Mouse (Mus musculus) neural tube, embryonic 13.5 days (tissue): ENCODE measurements around the gene Trak1. TPM values are rescaled to one million over a fixed set of nuclear protein-coding genes. Genes with fewer than 3 reads are reported as not detected.
"Not testable (repeated sequence)": the region's sequence is repeated elsewhere in the genome, so short reads cannot be mapped to it uniquely, and the experiment has no call there.

Source experiments
- ATAC-seq: fragments of 200-750 bp; cut with Nextera tagmentation; 2 replicates; pipeline ENCODE4 v1.8.0; 2017; ENCODE audit warnings: low read depth, mild to moderate bottlenecking, moderate TSS enrichment, moderate library complexity
- H3K27ac ChIP-seq: fragments of 300-500 bp; sonication (generic); replicated peaks from 2 replicates; pipeline ENCODE4 v1.5.1; 2015; ENCODE audit warnings: moderate library complexity, mild to moderate bottlenecking, inconsistent platforms
- H3K27me3 ChIP-seq: fragments of 300-500 bp; sonication (generic); 2 replicates; pipeline ENCODE4 v1.6.1; 2015; ENCODE audit warnings: mild to moderate bottlenecking, inconsistent platforms
- H3K36me3 ChIP-seq: fragments of 300-500 bp; sonication (generic); 2 replicates; pipeline ENCODE4 v1.6.1; 2015; ENCODE audit warnings: mild to moderate bottlenecking, inconsistent platforms
- H3K4me1 ChIP-seq: fragments of 300-500 bp; sonication (generic); replicated peaks from 2 replicates; pipeline ENCODE4 v1.6.1; 2015; ENCODE audit warnings: inconsistent platforms
- H3K4me2 ChIP-seq: fragments of 300-500 bp; sonication (generic); 2 replicates; pipeline ENCODE4 v1.6.1; 2015; ENCODE audit warnings: inconsistent platforms, mild to moderate bottlenecking, moderate library complexity
- H3K4me3 ChIP-seq: fragments of 300-500 bp; sonication (generic); 2 replicates; pipeline ENCODE4 v1.5.1; 2015; ENCODE audit warnings: mild to moderate bottlenecking, inconsistent platforms
- H3K9ac ChIP-seq: fragments of 300-500 bp; sonication (generic); 2 replicates; pipeline ENCODE4 v1.6.1; 2015; ENCODE audit warnings: moderate library complexity, mild to moderate bottlenecking, inconsistent platforms
- H3K9me3 ChIP-seq: fragments of 300-500 bp; sonication (generic); 2 replicates; pipeline ENCODE4 v1.6.1; 2016; ENCODE audit warnings: inconsistent platforms
- WGBS: fragments of 180-500 bp; shearing (Covaris S2); methylation state at CpG from one replicate; pipeline ENCODE4 v1.1.7; 2015; 5-methylcytosine and 5-hydroxymethylcytosine counted together
- polyA plus RNA-seq: library from polyadenylated mRNA; unstranded; fragments of >200 nt; fragmentation: Nextera tagmentation; extraction: Ambion mirVana; gene quantifications from 2 replicates; pipeline ENCODE4 v1.2.1, GENCODE M21; 2015

Trak1 gene
- polyA plus RNA-seq, 1 experiment from 2014 or later = 44.3 TPM

- Histone ChIP-seq H3K4me1 (peaks cover 84% of the 10 kb centered on the region), H3K4me2 (peak overlapping the region; percentile 56)
- ATAC-seq = peak; percentile 15; the same call in 1 of the 2 replicates
Observed at GRCm38 (mm10) chr9:121312237-121312891, 15.1 kb downstream of the Trak1 start.

DNA sequence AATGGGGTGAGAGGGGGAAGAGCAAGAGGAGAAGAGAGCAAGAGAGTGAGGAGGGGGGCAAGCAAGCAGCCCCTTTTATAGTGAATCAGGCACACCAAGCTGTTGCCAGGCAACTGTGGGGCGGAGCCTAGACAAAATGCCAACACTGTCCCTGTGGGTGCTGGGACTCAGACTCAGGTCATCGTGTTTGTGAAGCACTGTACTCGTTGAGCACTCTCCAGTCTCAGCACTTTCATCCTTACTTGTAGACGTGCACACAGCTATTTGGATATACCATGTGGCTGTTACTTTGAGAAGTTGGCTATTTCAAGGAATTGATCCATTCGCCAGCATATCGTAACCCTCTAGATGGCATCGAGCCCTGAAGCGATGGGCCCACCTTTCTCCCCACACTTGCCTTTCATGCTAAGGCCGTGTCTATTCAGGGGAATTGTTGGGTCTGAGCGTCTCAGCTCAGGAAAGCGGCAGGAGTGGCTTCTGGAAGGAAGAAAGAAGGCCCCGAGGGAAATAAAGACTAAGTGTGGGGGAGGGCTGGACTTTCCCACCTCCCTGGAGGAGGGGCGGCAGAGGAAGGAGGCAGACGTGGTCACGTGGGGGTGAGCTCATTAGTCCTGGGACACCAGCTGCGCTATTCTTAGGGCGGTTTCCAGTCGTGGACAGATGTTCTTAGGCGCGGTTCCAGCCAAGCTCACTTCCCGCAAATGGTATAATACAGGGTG, 16.5 kb downstream of the Trak1 start:
- ATAC-seq = peak; percentile 66
- under 1% methylated on average over 21 of the region's 21 CpGs for WGBS
- H3K4me1 ChIP-seq = peaks cover 85% of the 10 kb centered on the region

More at GRCm38 (mm10) chr9:121312237-121312891, 15.1 kb downstream of the Trak1 start:
- Histone ChIP-seq H3K27me3 (no peaks in the 10 kb centered on the region), H3K9ac (peak overlapping the region; percentile 65; the same call in 1 of the 2 replicates), H3K27ac (peak overlapping the region; percentile 96), H3K36me3 (no peaks in the 10 kb centered on the region), H3K4me3 (no peak overlapping the region), H3K9me3 (no peaks in the 10 kb centered on the region)
- 21% methylated on average over 10 of the region's 10 CpGs for WGBS

GRCm38 (mm10) chr9:121314541-121315152, 17.3 kb downstream of the Trak1 start:
- Histone ChIP-seq H3K4me1 (peaks cover 85% of the 10 kb centered on the region), H3K27ac (peak overlapping the region; percentile 96), H3K4me2 (peak overlapping the region; percentile 56), H3K9ac (peak overlapping the region; percentile 65), H3K4me3 (peak overlapping the region; percentile 28), H3K36me3 (peaks cover 9% of the 10 kb centered on the region), H3K9me3 (no peaks in the 10 kb centered on the region), H3K27me3 (no peaks in the 10 kb centered on the region)
- 8% methylated on average over 14 of the region's 14 CpGs for WGBS
- ATAC-seq = 0 out of 2 replicates have a peak, but pooled peaks have one; percentile 10

More for the DNA sequence above, 16.5 kb downstream of the Trak1 start:
- H3K9ac ChIP-seq = peak overlapping the region; percentile 65
- peaks cover 9% of the 10 kb centered on the region for H3K36me3 ChIP-seq
- H3K4me3 ChIP-seq = peak overlapping the region; percentile 28
- peak overlapping the region; percentile 96 for H3K27ac ChIP-seq
- no peaks in the 10 kb centered on the region for H3K9me3 ChIP-seq
- peak overlapping the region; percentile 56 for H3K4me2 ChIP-seq
- no peaks in the 10 kb centered on the region for H3K27me3 ChIP-seq

DNA sequence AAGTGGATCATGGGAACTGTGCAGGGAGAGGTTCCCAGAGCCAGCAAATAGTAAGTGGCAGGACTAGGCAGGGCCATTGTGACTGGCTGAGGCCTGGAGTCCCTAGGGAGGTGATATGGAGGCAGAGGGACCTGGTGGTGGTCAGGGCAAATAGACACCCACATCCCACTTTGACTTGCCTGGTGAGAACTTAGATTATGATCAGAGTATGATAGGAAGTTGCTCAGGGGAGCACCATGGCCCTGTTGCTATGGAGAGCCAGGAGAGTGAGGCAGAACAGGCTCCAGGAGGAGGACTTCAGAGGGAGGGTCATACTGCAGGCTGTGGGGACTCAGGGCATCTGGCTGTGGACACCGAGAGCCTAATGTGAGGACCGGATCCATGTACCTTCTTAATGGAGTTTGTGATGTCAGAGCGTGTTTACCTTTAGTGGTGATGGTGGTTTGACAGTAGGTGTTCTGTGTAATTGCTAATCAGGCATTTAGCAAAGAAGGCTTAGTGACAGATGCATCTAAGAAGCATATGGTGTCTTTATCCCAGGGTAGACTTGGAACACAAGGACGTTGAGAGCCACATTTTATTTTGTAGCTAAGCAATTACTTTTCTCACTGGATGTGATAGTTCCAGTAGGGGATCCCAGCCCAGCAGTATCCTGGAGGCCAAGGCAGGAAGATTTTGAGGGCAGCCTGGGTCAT, 18.7 kb downstream of the Trak1 start:
- Histone ChIP-seq H3K9me3 (no peaks in the 10 kb centered on the region), H3K9ac (no peak overlapping the region), H3K27me3 (no peaks in the 10 kb centered on the region), H3K4me1 (peaks cover 83% of the 10 kb centered on the region), H3K4me2 (no peak overlapping the region), H3K27ac (peak overlapping the region; percentile 96), H3K4me3 (no peak overlapping the region), H3K36me3 (peaks cover 9% of the 10 kb centered on the region)
- 71% methylated on average over 4 of the region's 4 CpGs for WGBS
- no peak for ATAC-seq

DNA sequence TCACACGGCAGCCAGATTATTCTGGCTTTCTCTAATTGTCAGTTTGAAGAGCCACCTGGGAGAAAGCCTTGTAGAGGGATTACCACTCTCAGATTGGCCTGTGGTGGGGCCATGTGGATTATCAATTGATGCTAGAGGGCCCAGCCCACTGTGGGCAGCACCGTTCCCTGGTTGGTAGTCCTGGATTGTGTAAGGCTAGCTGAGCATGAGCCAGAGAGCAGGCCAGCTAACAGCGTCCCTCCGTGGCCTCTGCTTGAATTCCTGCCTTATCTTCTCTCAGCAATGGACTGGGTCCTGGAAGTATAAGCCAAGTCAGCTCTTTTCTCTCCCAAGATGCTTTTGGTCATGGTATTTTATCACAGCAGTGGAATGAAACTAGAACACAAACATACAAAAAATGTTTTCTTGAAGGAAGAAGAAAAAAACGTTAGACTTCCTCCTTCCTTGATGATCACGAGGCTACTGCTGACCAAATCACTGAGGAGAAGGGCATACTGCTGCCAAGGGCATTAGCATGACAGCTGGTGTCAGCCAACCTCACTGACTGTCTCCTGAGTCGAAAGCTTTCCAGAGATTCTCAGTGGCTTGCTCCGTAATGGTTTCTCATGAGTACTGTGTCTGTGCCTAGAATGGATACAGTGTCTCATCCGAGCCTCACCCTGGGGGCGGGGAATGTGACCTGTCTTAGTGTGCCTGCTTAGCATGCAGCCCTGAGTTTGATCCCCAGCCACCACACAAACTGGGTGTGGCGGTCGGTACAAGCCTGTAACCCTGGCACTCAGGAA, 19.5 kb downstream of the Trak1 start:
- H3K4me2 ChIP-seq = no peak overlapping the region
- no peaks in the 10 kb centered on the region for H3K27me3 ChIP-seq
- peak overlapping the region; percentile 96 for H3K27ac ChIP-seq
- H3K36me3 ChIP-seq = peaks cover 9% of the 10 kb centered on the region
- WGBS = 50% methylated on average over 12 of the region's 12 CpGs
- peaks cover 75% of the 10 kb centered on the region for H3K4me1 ChIP-seq
- ATAC-seq = no peak
- H3K9me3 ChIP-seq = no peaks in the 10 kb centered on the region
- H3K9ac ChIP-seq = no peak overlapping the region
- no peak overlapping the region for H3K4me3 ChIP-seq

DNA sequence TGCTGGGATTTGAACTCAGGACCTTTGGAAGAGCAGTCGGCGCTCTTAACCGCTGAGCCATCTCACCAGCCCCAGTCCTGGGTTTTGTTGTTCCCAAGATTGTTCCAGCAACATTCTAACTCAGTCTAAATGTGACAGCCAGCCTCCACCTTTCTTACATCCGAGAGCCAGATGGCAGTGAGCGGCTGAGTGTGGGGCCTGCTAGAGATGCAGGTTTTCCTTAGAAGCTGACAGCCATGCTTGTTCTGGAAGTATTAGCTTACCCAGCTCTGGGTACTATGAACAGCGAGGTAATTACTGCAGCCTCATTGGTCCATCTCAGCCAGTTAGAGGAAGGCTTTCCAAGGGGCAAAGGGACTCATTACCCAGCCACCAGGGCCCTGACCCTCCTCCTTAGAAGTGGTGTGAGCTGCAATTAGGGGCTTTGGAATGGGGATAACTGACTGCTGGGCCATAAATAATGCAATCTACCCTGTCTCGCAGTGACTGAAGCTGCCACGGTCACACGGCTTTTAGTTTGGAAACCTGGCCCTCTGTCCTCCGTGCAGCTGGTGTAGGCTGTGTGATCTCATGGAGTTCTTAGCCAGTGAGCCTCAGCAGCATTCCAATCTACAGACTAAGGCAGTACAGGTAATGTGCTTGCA, 22.1 kb downstream of the Trak1 start:
- Histone ChIP-seq H3K9ac (peak overlapping the region; percentile 32; the same call in 1 of the 2 replicates), H3K27me3 (no peaks in the 10 kb centered on the region), H3K4me1 (peaks cover 49% of the 10 kb centered on the region), H3K27ac (peak overlapping the region; percentile 69), H3K4me3 (no peak overlapping the region), H3K4me2 (no peak overlapping the region), H3K36me3 (peaks cover 13% of the 10 kb centered on the region), H3K9me3 (no peaks in the 10 kb centered on the region)
- 39% methylated on average over 10 of the region's 10 CpGs for WGBS
- peak; percentile 36; the same call in 1 of the 2 replicates for ATAC-seq

DNA sequence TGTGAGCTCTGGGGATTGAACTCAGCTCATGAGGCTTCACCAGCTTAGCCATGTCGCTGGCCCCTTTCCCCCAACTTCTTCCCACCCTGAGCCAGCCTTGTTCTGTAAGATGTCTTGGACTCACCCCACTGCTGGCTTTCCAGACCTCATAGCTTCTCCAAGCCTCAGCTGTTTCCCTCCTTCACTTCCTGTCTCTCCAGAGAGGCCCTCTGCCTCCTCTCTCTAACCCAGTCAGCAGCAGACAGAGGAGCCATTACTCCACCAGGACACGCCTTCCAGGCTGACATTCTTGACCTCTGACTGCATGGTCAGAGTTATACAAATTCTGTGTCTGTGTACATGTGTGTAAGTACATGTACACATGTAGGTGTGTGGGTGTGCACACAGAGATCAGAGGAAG, 23.1 kb downstream of the Trak1 start:
- Histone ChIP-seq H3K9me3 (no peaks in the 10 kb centered on the region), H3K27me3 (no peaks in the 10 kb centered on the region), H3K4me2 (no peak overlapping the region), H3K27ac (peak overlapping the region; percentile 69), H3K4me1 (peaks cover 39% of the 10 kb centered on the region), H3K9ac (no peak overlapping the region), H3K36me3 (peaks cover 13% of the 10 kb centered on the region), H3K4me3 (no peak overlapping the region)
- no peak for ATAC-seq
- WGBS = 64% methylated on average over 2 of the region's 2 CpGs

- no peak overlapping the region for H3K4me3 ChIP-seq
- 87% methylated on average over 2 of the region's 2 CpGs for WGBS
- H3K27ac ChIP-seq = no peak overlapping the region
- H3K9me3 ChIP-seq = no peaks in the 10 kb centered on the region
- no peaks in the 10 kb centered on the region for H3K27me3 ChIP-seq
- no peak for ATAC-seq
- H3K9ac ChIP-seq = no peak overlapping the region
- H3K4me2 ChIP-seq = no peak overlapping the region
- peaks cover 32% of the 10 kb centered on the region for H3K4me1 ChIP-seq
- peaks cover 13% of the 10 kb centered on the region for H3K36me3 ChIP-seq
Observed at GRCm38 (mm10) chr9:121321118-121321517, 23.8 kb downstream of the Trak1 start.

DNA sequence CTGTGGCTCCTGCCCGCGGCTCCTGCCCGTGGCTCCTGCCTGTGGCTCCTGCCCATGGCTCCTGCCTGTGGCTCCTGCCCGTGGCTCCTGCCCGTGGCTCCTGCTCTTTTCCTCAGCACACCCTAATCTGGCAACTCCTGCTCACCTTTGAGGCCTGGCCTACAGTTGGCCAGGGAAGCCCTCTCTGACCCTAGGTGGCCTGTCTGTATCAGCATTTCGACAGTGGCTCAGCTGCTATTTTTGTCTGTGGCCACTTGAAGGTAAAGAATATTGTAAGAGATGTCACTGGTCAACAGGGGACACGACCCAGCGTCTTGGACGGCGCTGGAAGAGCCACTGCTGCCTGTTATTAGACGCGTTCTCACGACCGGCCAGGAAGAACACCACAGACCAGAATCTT, 24.7 kb downstream of the Trak1 start:
- Histone ChIP-seq H3K9ac (no peak overlapping the region), H3K36me3 (peaks cover 13% of the 10 kb centered on the region), H3K4me3 (no peak overlapping the region), H3K9me3 (no peaks in the 10 kb centered on the region), H3K4me2 (no peak overlapping the region), H3K27me3 (no peaks in the 10 kb centered on the region), H3K4me1 (peaks cover 23% of the 10 kb centered on the region), H3K27ac (peak overlapping the region; percentile 46; the same call in 1 of the 2 replicates)
- ATAC-seq = no peak
- WGBS = 96% methylated on average over 14 of the region's 14 CpGs

DNA sequence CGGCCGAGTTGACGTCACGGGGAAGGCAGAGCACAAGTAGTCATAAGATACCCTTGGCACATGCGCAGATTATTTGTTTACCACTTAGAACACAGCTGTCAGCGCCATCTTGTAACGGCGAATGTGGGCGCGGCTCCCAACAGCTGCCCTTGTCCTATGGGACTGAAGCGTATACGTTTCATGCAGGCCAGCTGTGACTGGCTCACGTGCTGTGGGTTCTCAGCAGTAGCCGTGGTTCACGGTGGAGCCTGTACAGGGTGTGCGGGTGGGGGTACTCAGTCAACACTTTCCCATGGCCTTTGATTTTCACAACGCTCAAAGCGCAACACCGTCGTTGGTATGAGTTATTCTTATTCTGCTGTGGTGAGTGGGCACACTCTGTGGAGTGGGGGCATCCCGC, 31.0 kb downstream of the Trak1 start:
- H3K4me1 ChIP-seq = peaks cover 43% of the 10 kb centered on the region
- not testable (repeated sequence) for H3K36me3 ChIP-seq, H3K4me2 ChIP-seq, ATAC-seq, H3K4me3 ChIP-seq, H3K27me3 ChIP-seq, H3K27ac ChIP-seq, H3K9me3 ChIP-seq, H3K9ac ChIP-seq
- 88% methylated on average over 17 of the region's 21 CpGs for WGBS

- Histone ChIP-seq H3K27ac (peak overlapping the region; percentile 29), H3K27me3 (no peaks in the 10 kb centered on the region), H3K4me1 (peaks cover 52% of the 10 kb centered on the region), H3K4me2 (no peak overlapping the region), H3K9me3 (no peaks in the 10 kb centered on the region), H3K9ac (no peak overlapping the region), H3K36me3 (peaks cover 6% of the 10 kb centered on the region; the same call in 1 of the 2 replicates), H3K4me3 (no peak overlapping the region)
- whole genome bisulfite sequencing = 58% methylated on average over 8 of the region's 8 CpGs
- ATAC-seq = no peak
Observed at GRCm38 (mm10) chr9:121329181-121329580, 31.9 kb downstream of the Trak1 start.
